Mouse (Mus musculus) forebrain, postnatal 0 days (tissue): ENCODE measurements around the gene Cylc2. TPM values are rescaled to one million over a fixed set of nuclear protein-coding genes. Genes with fewer than 3 reads are reported as not detected.

Experiments used
- ATAC-seq: fragments of 200-750 bp; cut with Nextera tagmentation; 2 replicates; pipeline ENCODE4 v1.8.0; 2017; ENCODE audit warnings: mild to moderate bottlenecking, moderate library complexity
- DNase-seq: peaks from one replicate; pipeline ENCODE4 v3.0.0-alpha.2; 2015
- H3K27ac ChIP-seq: fragments of 300-500 bp; sonication (generic); 2 replicates; pipeline ENCODE4 v1.5.1; 2014; ENCODE audit warnings: low read depth, mild to moderate bottlenecking, antibody characterized with exemption, low read length, moderate library complexity, mixed read lengths
- H3K27me3 ChIP-seq: fragments of 300-500 bp; sonication (generic); 2 replicates; pipeline ENCODE4 v1.6.1; 2014; ENCODE audit warnings: mild to moderate bottlenecking, low read length, mixed read lengths; ENCODE audit not compliant: insufficient read depth
- H3K36me3 ChIP-seq: fragments of 300-500 bp; sonication (generic); 2 replicates; pipeline ENCODE4 v1.6.1; 2014; ENCODE audit warnings: mild to moderate bottlenecking, moderate library complexity; ENCODE audit not compliant: insufficient read depth
- H3K4me1 ChIP-seq: fragments of 300-500 bp; sonication (generic); 2 replicates; pipeline ENCODE4 v1.6.1; 2014; ENCODE audit warnings: antibody characterized with exemption; ENCODE audit not compliant: insufficient read depth
- H3K4me2 ChIP-seq: fragments of 300-500 bp; sonication (generic); 2 replicates; pipeline ENCODE4 v1.6.1; 2014; ENCODE audit warnings: low read depth, mild to moderate bottlenecking, moderate library complexity
- H3K4me3 ChIP-seq: fragments of 300-500 bp; sonication (generic); 2 replicates; pipeline ENCODE4 v1.5.1; 2014; ENCODE audit warnings: low read depth, low read length, mixed read lengths
- H3K9ac ChIP-seq: fragments of 300-500 bp; sonication (generic); 2 replicates; pipeline ENCODE4 v1.6.1; 2014; ENCODE audit warnings: mild to moderate bottlenecking
- H3K9me3 ChIP-seq: fragments of 300-500 bp; sonication (generic); 2 replicates; pipeline ENCODE4 v1.6.1; 2016; ENCODE audit warnings: low read length
- CTCF ChIP-seq: sonication (generic); IDR thresholded peaks from 2 replicates; pipeline ENCODE4 v1.5.1; 2016; ENCODE audit warnings: antibody characterized with exemption, control low read depth, low read depth
- WGBS: fragments of 180-500 bp; shearing (Covaris S2); extraction: QIAGEN DNeasy Blood & Tissue Kit; methylation state at CpG from one replicate; pipeline ENCODE4 v1.1.7; 2014; 5-methylcytosine and 5-hydroxymethylcytosine counted together
- polyA plus RNA-seq: library from polyadenylated mRNA; unstranded; fragments of >200 nt; fragmentation: Nextera tagmentation; extraction: Ambion mirVana; gene quantifications from 2 replicates; pipeline ENCODE4 v1.2.1, GENCODE M21; 2015
- total RNA-seq: library from RNA; depleted of rRNA; stranded (reverse); fragments of >200 nt; gene quantifications from 2 replicates; pipeline ENCODE4 v1.2.3, GENCODE M21; 2014; rRNA removed

Gene Cylc2
- not detected in 2 replicates for total RNA-seq
- polyA plus RNA-seq, result not detected in 2 replicates

DNA sequence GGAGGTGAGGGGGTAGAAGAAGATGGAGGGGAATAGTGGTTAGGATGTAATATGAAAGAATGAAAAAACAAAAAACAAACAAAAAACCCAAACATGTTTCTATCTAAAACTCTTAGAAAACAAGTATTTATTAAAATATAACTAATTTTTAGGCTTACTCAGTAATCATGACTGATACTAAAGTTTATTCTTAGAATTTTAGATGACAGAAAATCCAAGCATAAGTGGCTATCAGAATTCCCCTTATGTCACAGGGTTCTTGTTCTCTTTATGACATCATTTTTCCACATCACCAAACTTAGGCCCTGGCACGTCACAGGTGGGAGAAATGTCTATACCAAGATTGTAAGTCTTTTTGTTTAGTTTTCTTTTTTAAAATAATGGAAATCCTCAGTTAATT lies at the start of gene Cylc2:
Cylc2 (plus strand) TSS at position 301 of the 400 bp plus-strand sequence.
- DNase-seq (no peak), ATAC-seq (no peak)
- no peaks in the 10 kb centered on the region for H3K27me3 ChIP-seq
- H3K9ac ChIP-seq, result no peak within 1 kb of the TSS
- 75% methylated on average over 1 of the region's 1 CpGs for WGBS
- H3K36me3 ChIP-seq, result no peaks in the 10 kb centered on the region
- no peak within 1 kb of the TSS for H3K4me2 ChIP-seq
- H3K9me3 ChIP-seq, result no peaks in the 10 kb centered on the region
- H3K4me3 ChIP-seq, result no peak within 1 kb of the TSS
- no peak for TF ChIP-seq CTCF
- no peak within 1 kb of the TSS for H3K27ac ChIP-seq
- H3K4me1 ChIP-seq, result no peaks in the 10 kb centered on the region
